Mouse (Mus musculus): ENCODE measurements around the gene Hgfac.

DNA sequence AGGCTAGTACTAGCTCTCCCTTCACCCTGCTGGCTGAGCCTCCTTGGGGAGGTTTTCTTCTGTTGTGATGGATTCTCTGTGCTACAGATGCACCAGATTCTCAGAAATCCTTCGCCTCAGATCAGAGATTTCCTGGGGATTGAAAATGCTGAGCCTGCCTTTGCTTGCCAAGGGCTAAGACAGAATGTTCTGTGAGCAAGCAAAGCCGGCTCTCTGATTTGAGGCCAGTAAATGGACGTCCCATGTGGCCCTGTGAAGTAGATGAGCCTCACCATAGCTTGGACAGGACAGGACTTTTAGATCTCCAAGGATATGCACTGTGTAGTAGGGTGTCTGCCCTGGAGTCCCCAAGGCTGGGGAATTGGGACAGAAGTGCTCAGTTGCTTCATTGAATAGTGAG lies 43.6 kb downstream of the Hgfac start:
- no peak for TF ChIP-seq CTCF (IDR thresholded peaks at IDR 0.05; ENCODE audit: low read depth)
- no peak for TF ChIP-seq EP300 (IDR thresholded peaks at IDR 0.05; ENCODE audit: low read depth)
